Mouse (Mus musculus) urinary bladder, postnatal 25 days (tissue): ENCODE data around the gene Ddc.
A peak's percentile ranks its signal among the peaks of the same experiment; 100 is the strongest.

Experiments
- DNase-seq: peaks from one replicate; pipeline ENCODE4 v3.0.0; 2022; ENCODE audit warnings: low spot score

Gene Ddc

GRCm38 (mm10) chr11:11845044-11845443 lies 52.9 kb downstream of the Ddc start:
- DNase-seq, result no peak

- peak; percentile 64 for DNase-seq
Observed at GRCm38 (mm10) chr11:11844367-11844971, 53.5 kb downstream of the Ddc start.

GRCm38 (mm10) chr11:11841590-11841989 lies 56.4 kb downstream of the Ddc start:
- DNase-seq, result no peak

GRCm38 (mm10) chr11:11840746-11841145 lies 57.2 kb downstream of the Ddc start:
- DNase-seq, result no peak

GRCm38 (mm10) chr11:11839874-11840273 lies 58.1 kb downstream of the Ddc start:
- no peak for DNase-seq

- no peak for DNase-seq
Observed at GRCm38 (mm10) chr11:11837384-11837783, 60.6 kb downstream of the Ddc start.

- DNase-seq, result no peak
Observed at GRCm38 (mm10) chr11:11836713-11837370, 61.1 kb downstream of the Ddc start.

- DNase-seq, result no peak
Observed at GRCm38 (mm10) chr11:11836262-11836661, 61.7 kb downstream of the Ddc start.

- DNase-seq, result no peak
Observed at GRCm38 (mm10) chr11:11835791-11836190, 62.2 kb downstream of the Ddc start.

- DNase-seq, result no peak
Observed at GRCm38 (mm10) chr11:11835361-11835760, 62.6 kb downstream of the Ddc start.

GRCm38 (mm10) chr11:11833100-11833499 lies 64.8 kb downstream of the Ddc start:
- no peak for DNase-seq

GRCm38 (mm10) chr11:11832755-11833084 lies 65.2 kb downstream of the Ddc start:
- no peak for DNase-seq

- no peak for DNase-seq
Observed at GRCm38 (mm10) chr11:11831940-11832754, 65.8 kb downstream of the Ddc start.

- DNase-seq, result no peak
Observed at GRCm38 (mm10) chr11:11831526-11831925, 66.4 kb downstream of the Ddc start.

GRCm38 (mm10) chr11:11830884-11831495 lies 67.0 kb downstream of the Ddc start:
- no peak for DNase-seq

- no peak for DNase-seq
Observed at GRCm38 (mm10) chr11:11829161-11830000, 68.6 kb downstream of the Ddc start.

- DNase-seq, result no peak
Observed at GRCm38 (mm10) chr11:11828761-11829160, 69.2 kb downstream of the Ddc start.

- no peak for DNase-seq
Observed at GRCm38 (mm10) chr11:11828251-11828650, 69.7 kb downstream of the Ddc start.

GRCm38 (mm10) chr11:11826475-11826874 lies 71.5 kb downstream of the Ddc start:
- no peak for DNase-seq

- DNase-seq, result no peak
Observed at GRCm38 (mm10) chr11:11825670-11826069, 72.3 kb downstream of the Ddc start.

GRCm38 (mm10) chr11:11824970-11825635 lies 72.8 kb downstream of the Ddc start:
- DNase-seq, result no peak
